Mouse (Mus musculus) frontal cortex, adult (tissue): ENCODE measurements around the gene Nmur1.
"Not testable (repeated sequence)": the region's sequence is repeated elsewhere in the genome, so short reads cannot be mapped to it uniquely, and the experiment has no call there.

Experiments used
- ATAC-seq: cut with Nextera tagmentation; 2 replicates; pipeline ENCODE4 v1.9.2; 2017; ENCODE audit warnings: mild to moderate bottlenecking, moderate library complexity, mixed read lengths; ENCODE audit not compliant: low TSS enrichment

Gene Nmur1

GRCm38 (mm10) chr1:86359798-86360179 lies 66.2 kb downstream of the Nmur1 start:
- no peak for ATAC-seq

DNA sequence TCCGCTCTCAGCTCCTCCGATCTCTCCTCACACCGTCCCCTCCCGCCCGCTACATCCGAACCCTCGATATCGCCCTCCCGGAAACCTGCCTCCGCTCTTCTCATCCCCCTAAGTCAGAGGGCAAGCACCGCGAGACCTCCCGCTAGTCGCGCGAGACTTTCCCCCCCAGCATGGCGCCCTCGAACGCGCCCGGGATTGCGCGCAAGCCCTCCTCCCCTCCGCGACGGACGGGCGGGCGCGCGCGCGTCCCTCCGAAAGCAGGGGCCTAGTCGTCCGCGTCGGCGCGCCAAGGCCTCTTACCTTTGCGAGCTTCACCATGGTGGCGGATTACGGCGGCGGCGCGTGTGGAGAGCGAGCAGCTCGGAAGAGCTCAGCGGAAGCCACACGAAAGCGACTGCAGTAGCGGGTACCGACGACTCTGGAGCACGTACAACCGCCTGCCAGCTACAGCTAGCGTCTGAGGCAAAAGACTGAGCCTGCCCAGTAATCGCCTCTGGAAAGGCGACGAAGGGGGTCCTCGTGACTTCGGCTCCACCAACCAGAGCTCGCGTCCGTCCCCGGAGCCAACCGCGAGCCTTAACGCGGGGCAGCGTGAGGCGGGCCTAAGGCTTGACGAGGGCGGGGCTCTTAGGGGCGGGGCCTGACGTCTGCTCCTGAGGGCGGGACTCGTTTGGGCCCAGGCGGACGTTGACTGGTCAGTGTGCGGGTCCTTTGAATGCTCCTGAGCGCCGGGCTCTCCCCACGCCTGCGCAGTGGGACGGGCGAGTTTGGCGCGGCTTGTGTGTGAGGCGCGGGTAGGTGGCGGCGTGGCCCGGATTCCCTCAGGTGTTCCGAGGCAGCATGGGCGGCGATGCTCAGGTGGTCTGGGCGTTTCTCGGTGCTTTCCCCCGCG lies 66.9 kb downstream of the Nmur1 start, which contains the start of gene Ncl:
TSS of gene Ncl (minus strand) at position 495 of the 892 bp plus-strand sequence.
- ATAC-seq: peak; percentile 95

DNA sequence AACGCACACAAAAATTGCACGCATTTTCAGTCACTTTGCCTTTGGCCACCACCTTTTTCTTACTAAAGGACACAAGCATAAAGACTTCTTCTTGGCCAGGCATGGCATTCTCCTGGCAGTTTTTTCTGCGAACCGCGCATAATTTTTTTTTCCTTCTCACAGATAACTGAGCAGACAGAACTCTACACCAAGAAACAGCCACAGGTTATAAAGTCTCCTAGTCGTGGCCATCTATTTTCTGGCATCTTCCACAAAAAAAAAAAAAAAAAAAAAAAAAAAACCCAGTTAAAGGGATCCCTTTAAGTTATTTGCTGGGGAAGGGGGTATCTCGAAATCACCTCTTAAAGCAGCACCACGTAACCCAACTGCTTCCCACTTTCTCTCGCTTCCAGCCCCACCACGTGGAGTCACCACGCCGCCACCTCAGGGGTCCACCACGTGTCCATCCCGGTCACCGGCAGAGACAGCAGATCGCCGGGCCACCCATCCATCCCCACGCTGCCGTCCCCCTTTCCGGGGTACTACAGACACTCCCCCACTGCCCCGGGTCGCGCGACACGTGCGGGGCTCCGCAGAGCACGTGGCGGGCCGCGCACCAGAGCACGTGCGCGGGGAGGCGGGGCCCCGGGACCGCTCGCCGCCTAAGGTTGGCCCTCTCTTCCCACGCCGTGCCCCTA lies 67.7 kb downstream of the Nmur1 start:
- ATAC-seq: no peak; the same call in 1 of the 2 replicates

- ATAC-seq: no peak
Observed at GRCm38 (mm10) chr1:86354186-86354585, 71.8 kb downstream of the Nmur1 start.

DNA sequence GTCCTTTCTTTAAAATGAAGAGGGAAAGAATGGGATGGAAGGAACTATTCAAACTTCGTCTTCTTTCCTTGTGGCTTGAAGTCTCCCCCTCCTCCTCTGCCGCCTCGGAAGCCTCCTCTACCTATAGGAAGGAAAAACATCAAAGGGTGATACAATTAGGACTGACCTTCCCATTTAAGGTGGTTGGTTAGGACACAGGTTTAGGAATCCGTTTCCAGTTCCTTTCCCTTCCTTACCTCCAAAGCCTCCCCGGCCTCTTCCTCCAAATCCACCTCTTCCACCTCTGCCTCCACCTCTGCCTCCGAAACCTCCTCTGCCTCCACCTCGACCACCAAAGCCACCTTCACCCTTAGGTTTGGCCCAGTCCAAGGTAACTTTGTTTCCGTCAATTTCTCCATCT lies 75.5 kb downstream of the Nmur1 start:
- ATAC-seq: no peak

DNA sequence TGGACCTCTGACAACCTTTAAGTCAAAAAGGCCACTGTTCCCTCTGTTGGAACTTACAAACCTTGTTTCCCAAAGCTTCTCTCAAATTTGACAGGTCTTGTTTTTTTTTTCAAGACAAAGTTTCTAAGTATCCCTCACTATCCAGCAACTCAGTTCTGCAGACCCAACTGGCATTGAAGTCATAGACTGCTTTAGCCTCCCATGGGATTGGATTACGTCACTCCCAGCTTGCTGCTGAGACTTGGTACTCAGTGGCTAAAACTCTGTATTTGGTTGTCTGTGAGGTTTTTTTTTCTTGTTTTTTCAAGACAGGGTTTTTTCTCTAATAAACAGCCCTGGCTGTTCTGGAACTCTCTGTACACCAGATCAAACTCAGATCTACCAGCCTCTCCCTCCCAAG lies 76.3 kb downstream of the Nmur1 start:
- ATAC-seq: no peak

GRCm38 (mm10) chr1:86349201-86349600 lies 76.8 kb downstream of the Nmur1 start:
- no peak for ATAC-seq

DNA sequence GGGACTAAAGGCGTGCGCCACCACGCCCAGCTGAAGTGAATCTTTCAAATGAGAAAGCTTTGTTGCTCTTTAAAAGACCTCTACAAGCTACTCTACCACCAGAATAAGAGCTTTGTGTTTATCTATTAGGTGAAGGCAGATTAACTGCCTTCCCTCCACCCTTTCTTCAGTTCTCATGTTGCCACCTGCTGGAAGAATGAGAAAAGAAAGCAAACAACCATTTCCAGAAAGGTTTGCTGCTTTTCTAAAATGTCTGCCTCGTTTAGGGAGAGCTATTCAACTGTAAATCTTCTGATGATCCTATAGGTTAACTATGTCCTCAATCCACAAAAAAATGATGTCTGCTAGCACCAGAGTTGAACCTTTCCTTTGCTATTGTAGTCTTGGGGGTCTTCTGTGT lies 77.2 kb downstream of the Nmur1 start:
- ATAC-seq: no peak

DNA sequence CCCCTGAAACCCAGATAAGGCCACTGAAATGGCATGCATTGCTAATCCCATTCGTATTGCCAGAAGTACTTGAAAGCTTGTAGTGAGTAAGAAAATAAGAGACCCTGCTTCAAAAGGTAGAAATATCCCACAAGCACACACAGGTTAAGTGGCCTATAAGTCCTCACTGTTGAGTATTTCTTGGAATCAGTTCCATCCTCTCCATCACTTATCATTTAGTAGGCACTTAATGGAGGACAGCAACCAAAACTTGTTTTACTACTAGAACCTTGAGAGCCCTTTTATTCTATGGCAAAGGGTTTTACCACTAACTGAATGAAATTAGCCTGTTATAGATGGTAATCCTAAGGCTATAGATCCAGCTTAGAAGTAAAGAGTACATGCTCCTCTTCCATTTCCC lies 77.9 kb downstream of the Nmur1 start:
- peak; percentile 7; the same call in 1 of the 2 replicates for ATAC-seq

DNA sequence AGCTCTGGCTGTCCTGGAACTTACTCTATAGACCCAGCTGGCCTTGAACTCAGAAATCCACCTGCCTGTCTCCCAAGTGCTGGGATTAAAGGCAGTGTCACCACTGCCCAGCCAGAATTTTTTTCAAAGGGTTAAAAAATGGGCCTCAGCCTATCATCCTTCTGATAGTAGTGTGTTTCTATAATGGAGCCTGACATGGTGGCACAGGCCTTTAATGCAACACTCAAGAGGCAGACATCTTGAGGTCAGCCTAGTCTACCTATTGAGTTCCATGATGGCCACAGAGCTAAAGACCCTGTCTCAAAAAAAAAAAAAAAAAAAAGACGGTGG lies 78.3 kb downstream of the Nmur1 start:
- ATAC-seq: no peak

- no peak for ATAC-seq
Observed at GRCm38 (mm10) chr1:86346851-86347715, 78.9 kb downstream of the Nmur1 start.

DNA sequence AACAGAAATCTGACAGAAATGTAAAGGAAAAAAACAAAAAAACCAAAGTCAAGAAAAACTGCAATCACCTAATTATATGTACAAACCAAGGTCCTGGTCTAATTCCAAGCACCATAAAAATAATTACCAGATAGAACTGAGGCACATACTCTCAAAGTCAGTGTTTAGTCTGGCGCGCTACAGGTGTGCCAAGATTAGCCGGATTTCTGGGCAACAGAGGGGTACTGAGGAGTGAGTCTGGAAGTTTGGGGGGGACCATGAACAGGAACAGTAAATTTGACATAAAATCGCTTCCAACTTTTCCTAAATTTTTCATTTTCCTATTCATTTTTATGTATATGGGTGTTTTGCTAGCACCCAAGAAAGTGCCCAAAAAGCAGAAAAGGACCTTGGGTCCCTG lies 80.1 kb downstream of the Nmur1 start:
- no peak for ATAC-seq

DNA sequence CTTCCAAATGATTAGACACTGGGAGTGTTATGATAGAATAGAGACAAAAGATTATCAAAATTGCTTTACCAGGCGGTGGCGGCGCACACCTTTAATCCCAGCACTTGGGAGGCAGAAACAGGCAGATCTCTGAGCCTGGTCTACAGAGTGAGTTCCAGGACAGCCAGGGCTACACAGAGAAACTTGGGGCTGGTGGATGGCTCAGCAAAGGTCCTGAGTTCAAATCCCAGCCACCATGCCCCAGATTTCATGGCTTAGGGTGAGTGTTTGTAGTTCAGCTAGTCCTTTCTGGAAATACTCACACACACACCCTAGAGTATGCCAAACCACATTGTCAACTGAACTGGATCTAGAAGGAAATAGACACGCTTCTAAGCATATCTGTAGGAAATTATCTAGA lies 81.0 kb downstream of the Nmur1 start:
- ATAC-seq: no peak

- no peak for ATAC-seq
Observed at GRCm38 (mm10) chr1:86343969-86344861, 81.8 kb downstream of the Nmur1 start.

DNA sequence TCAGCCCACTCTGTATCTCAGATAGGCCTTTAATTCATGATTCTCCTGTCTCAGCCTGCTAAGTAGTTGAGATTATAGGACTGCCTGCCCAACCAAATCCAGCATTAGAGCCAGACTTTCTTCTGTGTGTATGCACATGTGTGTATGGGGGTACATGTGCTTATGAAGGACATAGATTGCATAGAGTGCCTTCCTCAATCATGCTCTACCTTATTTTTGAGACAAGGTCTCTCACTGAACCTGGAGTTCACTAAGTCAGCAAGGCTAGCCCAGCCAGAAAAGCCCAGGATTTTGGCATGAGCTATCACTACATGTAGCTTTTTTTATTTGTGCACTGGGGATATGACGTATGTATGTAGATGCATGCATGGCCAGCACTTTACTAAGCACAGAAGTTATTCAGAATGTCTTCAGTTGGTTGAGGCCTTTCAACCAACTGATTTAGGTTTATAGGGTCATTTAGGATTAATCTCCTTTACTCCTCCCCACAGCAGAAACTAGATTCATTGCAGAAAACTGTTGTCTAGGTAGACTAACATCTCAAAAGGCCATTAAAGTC lies 82.9 kb downstream of the Nmur1 start:
- ATAC-seq: no peak

GRCm38 (mm10) chr1:86342371-86342770 lies 83.7 kb downstream of the Nmur1 start:
- no peak for ATAC-seq

GRCm38 (mm10) chr1:86341096-86341495 lies 84.9 kb downstream of the Nmur1 start:
- ATAC-seq: not testable (repeated sequence)

GRCm38 (mm10) chr1:86339156-86339812 lies 86.7 kb downstream of the Nmur1 start:
- ATAC-seq: peak; percentile 97

GRCm38 (mm10) chr1:86336330-86336729 lies 89.7 kb downstream of the Nmur1 start:
- ATAC-seq: no peak
